Mouse (Mus musculus): ENCODE measurements around the gene Gapdh. TPM values are rescaled to one million over a fixed set of nuclear protein-coding genes. Genes with fewer than 3 reads are reported as not detected.
"Not testable (repeated sequence)": the region's sequence is repeated elsewhere in the genome, so short reads cannot be mapped to it uniquely, and the experiment has no call there.

The Gapdh gene
- total RNA-seq, 4 experiments from 2014 or later, result 4,410 to 5,784 (median 5,238) TPM

- no peak for DNase-seq (ENCODE audit: low spot score)
These were observed 1.8 kb upstream of the Gapdh start for GRCm38 (mm10) chr6:125168086-125168485.

GRCm38 (mm10) chr6:125166861-125167650 lies 789 bp upstream of the Gapdh start:
- peak; percentile 72 for DNase-seq (ENCODE audit: low spot score)

GRCm38 (mm10) chr6:125165328-125165891 lies 857 bp downstream of the Gapdh start:
- peak; percentile 97 for DNase-seq (ENCODE audit: low spot score)

- DNase-seq (ENCODE audit: low spot score), result peak; percentile 66
These were observed 1.5 kb downstream of the Gapdh start for GRCm38 (mm10) chr6:125164672-125165327.

- DNase-seq (ENCODE audit: low spot score), result no peak
These were observed 2.2 kb downstream of the Gapdh start for GRCm38 (mm10) chr6:125163801-125164657.

GRCm38 (mm10) chr6:125162615-125163305 lies 3.5 kb downstream of the Gapdh start:
- not testable (repeated sequence) for DNase-seq (ENCODE audit: low spot score)

- not testable (repeated sequence) for DNase-seq (ENCODE audit: low spot score)
These were observed 4.3 kb downstream of the Gapdh start for GRCm38 (mm10) chr6:125161971-125162370.

- peak; percentile 85 for DNase-seq (ENCODE audit: low spot score)
These were observed 5.2 kb downstream of the Gapdh start for GRCm38 (mm10) chr6:125160854-125161760.

- no peak for DNase-seq (ENCODE audit: low spot score)
These were observed 5.8 kb downstream of the Gapdh start for GRCm38 (mm10) chr6:125160558-125160853.

GRCm38 (mm10) chr6:125159773-125160557 lies 6.3 kb downstream of the Gapdh start:
- no peak for DNase-seq (ENCODE audit: low spot score)

GRCm38 (mm10) chr6:125158944-125159492 lies 7.2 kb downstream of the Gapdh start:
- DNase-seq (ENCODE audit: low spot score), result no peak

- no peak for DNase-seq (ENCODE audit: low spot score)
These were observed 9.2 kb downstream of the Gapdh start for GRCm38 (mm10) chr6:125156903-125157614.

GRCm38 (mm10) chr6:125156491-125156890 lies 9.8 kb downstream of the Gapdh start:
- no peak for DNase-seq (ENCODE audit: low spot score)

- DNase-seq (ENCODE audit: low spot score), result no peak
These were observed 11.0 kb downstream of the Gapdh start for GRCm38 (mm10) chr6:125155262-125155661.

- DNase-seq (ENCODE audit: low spot score), result no peak
These were observed 11.7 kb downstream of the Gapdh start for GRCm38 (mm10) chr6:125154550-125154949.

GRCm38 (mm10) chr6:125153682-125154081 lies 12.6 kb downstream of the Gapdh start:
- DNase-seq (ENCODE audit: low spot score), result no peak

GRCm38 (mm10) chr6:125153018-125153389 lies 13.3 kb downstream of the Gapdh start:
- DNase-seq (ENCODE audit: low spot score), result no peak

- no peak for DNase-seq (ENCODE audit: low spot score)
These were observed 13.9 kb downstream of the Gapdh start for GRCm38 (mm10) chr6:125152212-125153017.

Data from heart, adult 8-10 months (tissue).